In genomic region chr11:87519260-87519659, GRCm38 (mm10) we compare ENCODE assay signal across 9 mouse cellular contexts. TPM values are rescaled to one million over a fixed set of nuclear protein-coding genes. Genes with fewer than 3 reads are reported as not detected.
DNase-seq lines count a peak whose midpoint lies in the region; ATAC-seq and TF ChIP-seq lines count a peak whose summit lies in the region.
"Had no signal": no experiment of that assay in that cellular context is flagged by ENCODE, and none has a peak within 500 bp of the region (broad histone marks: within the 10 kb centered on the region; RNA-seq: fewer than 3 reads in every experiment).

No protein-coding gene starts in this region.

- peak; percentile 100 for TF ChIP-seq RAD21 in CH12.LX (IDR thresholded peaks at IDR 0.05; ENCODE audit: low read depth, low read length)

- no peaks in the 10 kb centered on the region for H3K9me3 ChIP-seq in CH12.LX (replicated peaks; ENCODE audit: low read length)
- no peaks in the 10 kb centered on the region for H3K9me3 ChIP-seq in embryonic facial prominence, embryonic 14.5 days (ENCODE audit: control insufficient read depth, low read length)
- H3K9me3 ChIP-seq: heart, embryonic 15.5 days had no signal

- dilution Hi-C loops in CH12.LX (cut with MboI; ENCODE audit: extremely low pct_ligation_motif_present, extremely low pct_unique_long_range_greater_than_20kb, low sequenced_read_pairs): no loop called here

- DNase-seq in kidney, adult 8-10 months: peak; percentile 13 to 15
- no peak for DNase-seq in kidney, adult 11 months
- DNase-seq in CH12.LX (ENCODE audit: extremely low read depth): peak; percentile 86
- DNase-seq in adrenal gland, postnatal 14 days: peak; percentile 70
- peak; percentile 50 for DNase-seq in embryonic facial prominence, embryonic 14.5 days (ENCODE audit: low spot score)
- DNase-seq in left cerebral cortex, postnatal 10 days (ENCODE audit: extremely low spot score in 1 of 2, low spot score in 2 of 2): peak; percentile 3 to 19
- DNase-seq in natural killer cell, adult 2 months (ENCODE audit: low spot score in 2 of 2): peak; percentile 16 to 36
- DNase-seq in testis, postnatal 10 days (ENCODE audit: low spot score): no peak

- peak; percentile 63 to 98 for TF ChIP-seq CTCF in CH12.LX (conservative IDR thresholded peaks at IDR 0.05 in 1 of 2, IDR thresholded peaks at IDR 0.05 in 1 of 2; ENCODE audit: low read depth in 2 of 2, low read length in 2 of 2)

- H3K79me2 ChIP-seq in CH12.LX (replicated peaks; ENCODE audit: control insufficient read depth, extremely low read depth, insufficient read depth, poor library complexity, severe bottlenecking): no peaks in the 10 kb centered on the region

- peak; percentile 46; the same call in 1 of the 2 replicates for TF ChIP-seq EP300 in CH12.LX (IDR thresholded peaks at IDR 0.05; ENCODE audit: low read length)

- no peak overlapping the region for H3K27ac ChIP-seq in CH12.LX (ENCODE audit: insufficient read depth, low read depth)
- H3K27ac ChIP-seq in embryonic facial prominence, embryonic 14.5 days (replicated peaks; ENCODE audit: low read depth, low read length): no peak overlapping the region
- H3K27ac ChIP-seq: heart, embryonic 15.5 days had no signal

- no peaks in the 10 kb centered on the region for H3K27me3 ChIP-seq in CH12.LX (replicated peaks)
- no peaks in the 10 kb centered on the region for H3K27me3 ChIP-seq in embryonic facial prominence, embryonic 14.5 days (replicated peaks; ENCODE audit: control insufficient read depth, insufficient read depth, low read length)
- H3K27me3 ChIP-seq: heart, embryonic 15.5 days had no signal

- H3K4me3 ChIP-seq in CH12.LX (replicated peaks in 1 of 3; ENCODE audit: low read depth in 2 of 3, low read length in 2 of 3, poor library complexity in 1 of 3): no peak overlapping the region
- H3K4me3 ChIP-seq in embryonic facial prominence, embryonic 14.5 days (ENCODE audit: low read depth, low read length): no peak overlapping the region
- H3K4me3 ChIP-seq: heart, embryonic 15.5 days had no signal

- peaks cover 9 to 42% of the 10 kb centered on the region in 2 experiments for H3K4me1 ChIP-seq in CH12.LX (ENCODE audit: control insufficient read depth in 1 of 2, insufficient read depth in 2 of 2)
- H3K4me1 ChIP-seq in embryonic facial prominence, embryonic 14.5 days (ENCODE audit: control insufficient read depth, insufficient read depth, low read length): no peaks in the 10 kb centered on the region
- H3K4me1 ChIP-seq: heart, embryonic 15.5 days had no signal

- intact Hi-C loops in left cerebral cortex, postnatal 10 days (cut with DNase I): loop anchor here (10.0 kb wide), 1 partner anchor 304 kb away; no protein-coding TSS in a partner anchor

- H3K36me3 ChIP-seq in CH12.LX (replicated peaks in 1 of 2; ENCODE audit: control insufficient read depth in 1 of 2, insufficient read depth in 1 of 2, low read length in 1 of 2): no peaks in the 10 kb centered on the region
- H3K36me3 ChIP-seq in embryonic facial prominence, embryonic 14.5 days (ENCODE audit: control insufficient read depth, insufficient read depth, low read length): no peaks in the 10 kb centered on the region
- H3K36me3 ChIP-seq: heart, embryonic 15.5 days had no signal

- no peak; the same call in 1 of the 2 replicates for TF ChIP-seq POLR2A in CH12.LX (IDR thresholded peaks at IDR 0.05; ENCODE audit: low read depth, low read length)

- WGBS in embryonic facial prominence, embryonic 14.5 days: 4% methylated on average over 2 of the region's 2 CpGs

- no peak overlapping the region for H3K9ac ChIP-seq in CH12.LX (ENCODE audit: insufficient read depth, low read depth)
- H3K9ac ChIP-seq in embryonic facial prominence, embryonic 14.5 days (ENCODE audit: low read depth, low read length): no peak overlapping the region
- H3K9ac ChIP-seq: heart, embryonic 15.5 days had no signal

- no peak for ATAC-seq in embryonic facial prominence, embryonic 14.5 days (ENCODE audit: low read depth)

- no peak overlapping the region for H3K4me2 ChIP-seq in CH12.LX (ENCODE audit: insufficient read depth, low read depth, poor library complexity, severe bottlenecking)
- H3K4me2 ChIP-seq in embryonic facial prominence, embryonic 14.5 days (ENCODE audit: low read depth, low read length): no peak overlapping the region
- H3K4me2 ChIP-seq: heart, embryonic 15.5 days had no signal

- in situ Hi-C loops in CH12.LX (cut with MboI; ENCODE audit: low pct_ligation_motif_present, low pct_unique_long_range_greater_than_20kb, low sequenced_read_pairs): loop anchor here (10.0 kb wide), 1 partner anchor 304 kb away; no protein-coding TSS in a partner anchor

TF ChIP-seq in CH12.LX, 34 proteins besides CTCF, POLR2A, EP300 and RAD21:
- TF ChIP-seq IRF4 (IDR thresholded peaks at IDR 0.05; ENCODE audit: low read depth, low read length): peak; percentile 63; the same call in 1 of the 2 replicates
- TF ChIP-seq USF2 (conservative IDR thresholded peaks at IDR 0.05; ENCODE audit: low read depth, low read length): no peak
- peak; percentile 51; the same call in 1 of the 2 replicates for TF ChIP-seq TCF12 (IDR thresholded peaks at IDR 0.05; ENCODE audit: low read depth, low read length)
- TF ChIP-seq MAX (IDR thresholded peaks at IDR 0.05; ENCODE audit: low read length): no peak
- TF ChIP-seq HCFC1 (IDR thresholded peaks at IDR 0.05; ENCODE audit: low read depth, low read length): peak; percentile 25; the same call in 1 of the 2 replicates
- peak; percentile 49; the same call in 1 of the 2 replicates for TF ChIP-seq BHLHE40 (IDR thresholded peaks at IDR 0.05; ENCODE audit: low read depth, low read length)
- peak; percentile 74 for TF ChIP-seq JUND (conservative IDR thresholded peaks at IDR 0.05; ENCODE audit: low read depth, low read length)
- peak; percentile 74; the same call in 1 of the 2 replicates for TF ChIP-seq MEF2A (IDR thresholded peaks at IDR 0.05; ENCODE audit: borderline replicate concordance, low read depth, low read length)
- TF ChIP-seq ETS1 (conservative IDR thresholded peaks at IDR 0.05; ENCODE audit: low read depth, low read length): no peak
- peak; percentile 85; the same call in 1 of the 2 replicates for TF ChIP-seq MAFK (IDR thresholded peaks at IDR 0.05; ENCODE audit: insufficient replicate concordance, low read length)
- TF ChIP-seq NELFE (IDR thresholded peaks at IDR 0.05; ENCODE audit: low read depth, low read length): peak; percentile 21; the same call in 1 of the 2 replicates
- TF ChIP-seq USF1 (IDR thresholded peaks at IDR 0.05; ENCODE audit: low read depth, low read length): no peak
- TF ChIP-seq SIN3A (IDR thresholded peaks at IDR 0.05; ENCODE audit: low read length): 0 out of 2 replicates have a peak, but pooled peaks have one; percentile 28
- peak; percentile 83 for TF ChIP-seq MYC (IDR thresholded peaks at IDR 0.05; ENCODE audit: low read depth, low read length)
- TF ChIP-seq GABPA (IDR thresholded peaks at IDR 0.05; ENCODE audit: insufficient replicate concordance, low read depth, low read length): no peak
- TF ChIP-seq E2F4 (IDR thresholded peaks at IDR 0.05; ENCODE audit: insufficient replicate concordance, low read depth, low read length): no peak
- peak; percentile 74 for TF ChIP-seq ZC3H11A (IDR thresholded peaks at IDR 0.05; ENCODE audit: low read depth, low read length)
- no peak for TF ChIP-seq UBTF (IDR thresholded peaks at IDR 0.05; ENCODE audit: low read depth, low read length)
- no peak for TF ChIP-seq CHD1 (IDR thresholded peaks at IDR 0.05; ENCODE audit: low read depth, low read length)
- no peak for TF ChIP-seq PAX5 (IDR thresholded peaks at IDR 0.05; ENCODE audit: low read length)
- TF ChIP-seq SMC3 (IDR thresholded peaks at IDR 0.05; ENCODE audit: low read depth, low read length): peak; percentile 94
- TF ChIP-seq ZKSCAN1 (IDR thresholded peaks at IDR 0.05; ENCODE audit: borderline replicate concordance, low read depth, low read length): no peak
- no peak for TF ChIP-seq RCOR1 (conservative IDR thresholded peaks at IDR 0.05; ENCODE audit: low read depth, low read length)
- TF ChIP-seq MAZ (IDR thresholded peaks at IDR 0.05; ENCODE audit: low read depth, low read length): no peak
- TF ChIP-seq JUN (IDR thresholded peaks at IDR 0.05; ENCODE audit: insufficient read depth, low read depth, low read length): 0 out of 2 replicates have a peak, but pooled peaks have one; percentile 8
- TF ChIP-seq KAT2A (IDR thresholded peaks at IDR 0.05; ENCODE audit: insufficient replicate concordance, low read length): no peak
- TF ChIP-seq POLR2AphosphoS2 (IDR thresholded peaks at IDR 0.05; ENCODE audit: low read depth, low read length): no peak
- 0 out of 2 replicates have a peak, but pooled peaks have one; percentile 25 for TF ChIP-seq MXI1 (IDR thresholded peaks at IDR 0.05; ENCODE audit: low read depth, low read length)
- TF ChIP-seq NRF1 (IDR thresholded peaks at IDR 0.05; ENCODE audit: low read depth, low read length): no peak
- TF ChIP-seq ZNF384 (IDR thresholded peaks at IDR 0.05; ENCODE audit: low read depth, low read length): peak; percentile 22; the same call in 1 of the 2 replicates
- TF ChIP-seq CHD2 (IDR thresholded peaks at IDR 0.05; ENCODE audit: low read length): no peak
- TF ChIP-seq ELF1 (IDR thresholded peaks at IDR 0.05; ENCODE audit: low read depth, low read length): no peak
- TF ChIP-seq TBP (conservative IDR thresholded peaks at IDR 0.05; ENCODE audit: low read depth, low read length): no peak
- no peak for TF ChIP-seq ZMIZ1 (IDR thresholded peaks at IDR 0.05; ENCODE audit: low read depth, low read length)
TF ChIP-seq in CH12.LX: peak in this region for 15.

RNA-seq across cellular contexts. Expression of gene Gm11492, which starts 47.2 kb away (rescaled TPM):
- total RNA-seq in CH12.LX (2012; rRNA removed): not detected in 2 replicates
- total RNA-seq in CH12.LX (2014; rRNA removed): not detected in 2 replicates
- polyA plus RNA-seq in CH12.LX (2012; ENCODE audit: insufficient read length, low read depth): not detected in 2 replicates
- total RNA-seq in adrenal gland, postnatal 14 days (2021): not detected in 2 replicates
- not detected in 2 replicates for polyA plus RNA-seq in embryonic facial prominence, embryonic 14.5 days (2014; fragmentation: Nextera tagmentation; extraction: Ambion mirVana)
- total RNA-seq in left cerebral cortex, postnatal 10 days (2021): not detected
- polyA plus RNA-seq: heart, embryonic 15.5 days had no signal

RNA-seq across cellular contexts. Expression of gene Sept4, which starts 49.4 kb away (rescaled TPM):
- 1.5 and 1.7 TPM in 2 replicates for total RNA-seq in CH12.LX (2012; rRNA removed)
- 0.32 TPM in 1 of 2 replicates, not detected in the other for total RNA-seq in CH12.LX (2014; rRNA removed)
- polyA plus RNA-seq in CH12.LX (2012; ENCODE audit: insufficient read length, low read depth): 0.42 and 1.5 TPM in 2 replicates
- total RNA-seq in adrenal gland, postnatal 14 days (2021): 44.4 and 45.3 TPM in 2 replicates
- polyA plus RNA-seq in embryonic facial prominence, embryonic 14.5 days (2014; fragmentation: Nextera tagmentation; extraction: Ambion mirVana): 40.1 and 42.2 TPM in 2 replicates
- total RNA-seq in left cerebral cortex, postnatal 10 days (2021): 10 to 100 TPM; 55.2 to 58.6 TPM

Comparison
In these comparisons a context has a peak if more than half of its experiments do, and no peak if none do; other contexts are left out.
1. DNase-seq: peak in kidney, adult 8-10 months (2 of 2), CH12.LX (single experiment), adrenal gland, postnatal 14 days (single experiment), embryonic facial prominence, embryonic 14.5 days (single experiment), left cerebral cortex, postnatal 10 days (2 of 2) and natural killer cell, adult 2 months (2 of 2); none in kidney, adult 11 months (single experiment) and testis, postnatal 10 days (single experiment).
2. RNA of gene Sept4, which starts 49.4 kb away (total RNA-seq): 55.2 to 58.6 TPM in left cerebral cortex, postnatal 10 days and 44.4 to 45.3 TPM in adrenal gland, postnatal 14 days; 0.32 to 1.7 TPM in CH12.LX; every median in the first group is over 10 times any median in the second.